Mouse (Mus musculus) heart, embryonic 15.5 days (tissue): Measurements from ENCODE around the gene Gm11627. TPM values are rescaled to one million over a fixed set of nuclear protein-coding genes. Genes with fewer than 3 reads are reported as not detected.
"Not testable (repeated sequence)": the region's sequence is repeated elsewhere in the genome, so short reads cannot be mapped to it uniquely, and the experiment has no call there.

ENCODE experiments used
- ATAC-seq: fragments of 200-750 bp; cut with Nextera tagmentation; replicated peaks from 2 replicates; pipeline ENCODE4 v1.8.0; 2017; ENCODE audit warnings: low read depth, moderate TSS enrichment; ENCODE audit not compliant: insufficient number of reproducible peaks, insufficient read depth, low FRiP score
- H3K27ac ChIP-seq: fragments of 300-500 bp; sonication (generic); 2 replicates; pipeline ENCODE4 v1.5.1; 2015; ENCODE audit warnings: mild to moderate bottlenecking, inconsistent platforms
- H3K27me3 ChIP-seq: fragments of 300-500 bp; sonication (generic); 2 replicates; pipeline ENCODE4 v1.6.1; 2015; ENCODE audit warnings: inconsistent platforms
- H3K36me3 ChIP-seq: fragments of 300-500 bp; sonication (generic); 2 replicates; pipeline ENCODE4 v1.6.1; 2015; ENCODE audit warnings: mild to moderate bottlenecking, inconsistent platforms
- H3K4me1 ChIP-seq: fragments of 300-500 bp; sonication (generic); replicated peaks from 2 replicates; pipeline ENCODE4 v1.6.1; 2015; ENCODE audit warnings: inconsistent platforms
- H3K4me2 ChIP-seq: fragments of 300-500 bp; sonication (generic); 2 replicates; pipeline ENCODE4 v1.6.1; 2015; ENCODE audit warnings: inconsistent platforms, mild to moderate bottlenecking, moderate library complexity
- H3K4me3 ChIP-seq: fragments of 300-500 bp; sonication (generic); 2 replicates; pipeline ENCODE4 v1.5.1; 2015; ENCODE audit warnings: mild to moderate bottlenecking, inconsistent platforms
- H3K9ac ChIP-seq: fragments of 300-500 bp; sonication (generic); 2 replicates; pipeline ENCODE4 v1.6.1; 2015; ENCODE audit warnings: mild to moderate bottlenecking, inconsistent platforms
- H3K9me3 ChIP-seq: fragments of 300-500 bp; sonication (generic); replicated peaks from 2 replicates; pipeline ENCODE4 v1.6.1; 2016; ENCODE audit warnings: inconsistent platforms
- WGBS: fragments of 180-500 bp; shearing (Covaris S2); methylation state at CpG from one replicate; pipeline ENCODE4 v1.1.7; 2015; ENCODE audit warnings: mixed read lengths; 5-methylcytosine and 5-hydroxymethylcytosine counted together
- polyA plus RNA-seq: library from polyadenylated mRNA; unstranded; fragments of >200 nt; fragmentation: Nextera tagmentation; extraction: Ambion mirVana; gene quantifications from 2 replicates; pipeline ENCODE4 v1.2.1, GENCODE M21; 2015

The Gm11627 gene
- polyA plus RNA-seq, 1 experiment from 2014 or later, result 13.7 TPM

GRCm38 (mm10) chr11:102608691-102609090 is 29.4 kb upstream of the Gm11627 start:
- 0 out of 2 replicates have a peak, but pooled peaks cover 5% of the 10 kb centered on the region for H3K27me3 ChIP-seq
- peak overlapping the region; percentile 88 for H3K4me3 ChIP-seq
- H3K36me3 ChIP-seq, result no peaks in the 10 kb centered on the region
- H3K27ac ChIP-seq, result peak overlapping the region; percentile 98
- H3K4me2 ChIP-seq, result peak overlapping the region; percentile 91
- H3K9me3 ChIP-seq, result no peaks in the 10 kb centered on the region
- peak overlapping the region; percentile 95; the same call in 1 of the 2 replicates for H3K9ac ChIP-seq
- WGBS, result 26% methylated on average over 4 of the region's 4 CpGs
- peaks cover 47% of the 10 kb centered on the region for H3K4me1 ChIP-seq
- no peak for ATAC-seq

- Histone ChIP-seq H3K4me1 (peaks cover 48% of the 10 kb centered on the region), H3K27me3 (0 out of 2 replicates have a peak, but pooled peaks cover 5% of the 10 kb centered on the region), H3K9ac (peak overlapping the region; percentile 95), H3K27ac (peak overlapping the region; percentile 98), H3K36me3 (no peaks in the 10 kb centered on the region), H3K4me3 (peak overlapping the region; percentile 88), H3K9me3 (no peaks in the 10 kb centered on the region), H3K4me2 (peak overlapping the region; percentile 91)
- WGBS, result 22% methylated on average over 10 of the region's 10 CpGs
- no peak for ATAC-seq
Measured at GRCm38 (mm10) chr11:102607686-102608548, 28.7 kb upstream of the Gm11627 start.

GRCm38 (mm10) chr11:102607201-102607600 is 27.9 kb upstream of the Gm11627 start:
- H3K27me3 ChIP-seq, H3K9me3 ChIP-seq, ATAC-seq, H3K36me3 ChIP-seq: not testable (repeated sequence)
- Histone ChIP-seq H3K4me2 (peak overlapping the region; percentile 91), H3K4me3 (peak overlapping the region; percentile 88), H3K27ac (peak overlapping the region; percentile 98), H3K4me1 (peaks cover 52% of the 10 kb centered on the region), H3K9ac (peak overlapping the region; percentile 95)
- WGBS, result 3% methylated on average over 12 of the region's 12 CpGs

GRCm38 (mm10) chr11:102606751-102607171 is 27.5 kb upstream of the Gm11627 start:
- no peaks in the 10 kb centered on the region for H3K9me3 ChIP-seq
- H3K9ac ChIP-seq, result peak overlapping the region; percentile 95
- ATAC-seq, result no peak
- peak overlapping the region; percentile 91 for H3K4me2 ChIP-seq
- peak overlapping the region; percentile 88 for H3K4me3 ChIP-seq
- peaks cover 52% of the 10 kb centered on the region for H3K4me1 ChIP-seq
- H3K27ac ChIP-seq, result peak overlapping the region; percentile 98
- WGBS, result 4% methylated on average over 12 of the region's 12 CpGs
- H3K27me3 ChIP-seq, result 0 out of 2 replicates have a peak, but pooled peaks cover 5% of the 10 kb centered on the region
- no peaks in the 10 kb centered on the region for H3K36me3 ChIP-seq

GRCm38 (mm10) chr11:102605553-102606416 is 26.5 kb upstream of the Gm11627 start:
- Histone ChIP-seq H3K27me3 (0 out of 2 replicates have a peak, but pooled peaks cover 5% of the 10 kb centered on the region), H3K9ac (peak overlapping the region; percentile 95), H3K4me2 (peak overlapping the region; percentile 91), H3K9me3 (no peaks in the 10 kb centered on the region), H3K4me1 (peaks cover 44% of the 10 kb centered on the region), H3K4me3 (peak overlapping the region; percentile 88), H3K36me3 (no peaks in the 10 kb centered on the region), H3K27ac (peak overlapping the region; percentile 98)
- ATAC-seq, result no peak
- WGBS, result 2% methylated on average over 62 of the region's 62 CpGs

GRCm38 (mm10) chr11:102604777-102605552 is 25.7 kb upstream of the Gm11627 start:
- under 1% methylated on average over 69 of the region's 74 CpGs for WGBS
- no peaks in the 10 kb centered on the region for H3K9me3 ChIP-seq
- peak; percentile 23; the same call in 1 of the 2 replicates for ATAC-seq
- peaks cover 35% of the 10 kb centered on the region for H3K4me1 ChIP-seq
- H3K9ac ChIP-seq, result peak overlapping the region; percentile 95
- no peaks in the 10 kb centered on the region for H3K36me3 ChIP-seq
- 0 out of 2 replicates have a peak, but pooled peaks cover 5% of the 10 kb centered on the region for H3K27me3 ChIP-seq
- peak overlapping the region; percentile 91 for H3K4me2 ChIP-seq
- peak overlapping the region; percentile 88 for H3K4me3 ChIP-seq
- H3K27ac ChIP-seq, result peak overlapping the region; percentile 98

- peak within 1 kb of the TSS; percentile 91 for H3K4me2 ChIP-seq
- ATAC-seq, result peak; percentile 91
Measured at GRCm38 (mm10) chr11:102604010-102604584, 24.8 kb upstream of the Gm11627 start, which contains the start of gene Fzd2. Gene Fzd2 (plus strand): TSS chr11:102604396.

GRCm38 (mm10) chr11:102603496-102603850 is 24.2 kb upstream of the Gm11627 start:
- no peaks in the 10 kb centered on the region for H3K9me3 ChIP-seq
- peak overlapping the region; percentile 68 for H3K9ac ChIP-seq
- H3K4me1 ChIP-seq, result peaks cover 21% of the 10 kb centered on the region
- WGBS, result under 1% methylated on average over 10 of the region's 10 CpGs
- H3K4me2 ChIP-seq, result peak overlapping the region; percentile 91
- no peaks in the 10 kb centered on the region for H3K36me3 ChIP-seq
- peak; percentile 63 for ATAC-seq
- H3K27ac ChIP-seq, result peak overlapping the region; percentile 98
- peak overlapping the region; percentile 88 for H3K4me3 ChIP-seq
- H3K27me3 ChIP-seq, result 0 out of 2 replicates have a peak, but pooled peaks cover 5% of the 10 kb centered on the region

More at GRCm38 (mm10) chr11:102604010-102604584, 24.8 kb upstream of the Gm11627 start, which contains the start of gene Fzd2:
- WGBS, result under 1% methylated on average over 31 of the region's 31 CpGs
- peaks cover 27% of the 10 kb centered on the region for H3K4me1 ChIP-seq
- no peaks in the 10 kb centered on the region for H3K9me3 ChIP-seq
- H3K9ac ChIP-seq, result peak within 1 kb of the TSS; percentile 95
- H3K27ac ChIP-seq, result peak within 1 kb of the TSS; percentile 98
- 0 out of 2 replicates have a peak, but pooled peaks cover 5% of the 10 kb centered on the region for H3K27me3 ChIP-seq
- peak within 1 kb of the TSS; percentile 88 for H3K4me3 ChIP-seq
- no peaks in the 10 kb centered on the region for H3K36me3 ChIP-seq

- Histone ChIP-seq H3K36me3 (no peaks in the 10 kb centered on the region), H3K27me3 (0 out of 2 replicates have a peak, but pooled peaks cover 5% of the 10 kb centered on the region), H3K4me3 (peak overlapping the region; percentile 88), H3K4me2 (peak overlapping the region; percentile 91), H3K9ac (peak overlapping the region; percentile 68), H3K9me3 (no peaks in the 10 kb centered on the region), H3K4me1 (peaks cover 15% of the 10 kb centered on the region), H3K27ac (peak overlapping the region; percentile 98)
- no peak for ATAC-seq
- WGBS, result 7% methylated on average over 13 of the region's 13 CpGs
Measured at GRCm38 (mm10) chr11:102602816-102603495, 23.7 kb upstream of the Gm11627 start.
